Mouse (Mus musculus) heart, postnatal 0 days (tissue): ENCODE results near the gene Fam92b.

ENCODE experiments used
- CTCF ChIP-seq: IDR thresholded peaks from 2 replicates; pipeline ENCODE4 v1.5.1; 2016; ENCODE audit warnings: antibody characterized with exemption, control low read depth, low read depth
- EP300 ChIP-seq: IDR thresholded peaks from 2 replicates; pipeline ENCODE4 v1.6.1; 2016; ENCODE audit warnings: antibody characterized with exemption, low read depth

- TF ChIP-seq CTCF, result no peak
- no peak for TF ChIP-seq EP300
These were observed 4.1 kb downstream of the Fam92b start for GRCm38 (mm10) chr8:120173195-120173594.
